Mouse (Mus musculus): ENCODE measurements around the gene Dusp1. TPM values are rescaled to one million over a fixed set of nuclear protein-coding genes. Genes with fewer than 3 reads are reported as not detected.

Gene Dusp1
- total and polyA plus RNA-seq, 3 experiments = 61.4 to 122 (median 71.3) TPM

DNA sequence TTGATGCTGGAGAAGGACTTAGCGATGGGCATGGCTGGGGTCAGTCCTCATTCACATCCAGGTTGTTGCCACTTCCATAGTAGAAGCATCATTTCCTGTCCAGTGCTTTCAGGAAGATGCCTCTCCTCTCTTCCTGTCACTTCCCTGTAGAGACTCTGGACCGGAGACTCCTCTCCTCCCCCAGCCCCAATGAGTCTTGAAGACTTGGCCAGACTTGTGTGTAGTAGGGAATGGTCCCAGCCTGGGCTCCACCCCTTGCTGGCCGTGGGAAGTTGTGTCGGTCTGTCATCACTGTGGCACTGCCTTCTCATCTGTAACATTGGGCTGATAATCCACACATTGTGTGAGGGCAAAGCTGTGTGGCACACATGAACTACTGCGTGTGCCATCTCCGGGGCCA lies 21.7 kb upstream of the Dusp1 start:
- no peak for TF ChIP-seq CTCF (IDR thresholded peaks at IDR 0.05)
- no peak for TF ChIP-seq POLR2A (IDR thresholded peaks at IDR 0.05; ENCODE audit: insufficient read depth, low read depth, low read length)
- no peak for TF ChIP-seq EP300 (IDR thresholded peaks at IDR 0.05; ENCODE audit: insufficient read depth, low read depth, low read length)
- Histone ChIP-seq H3K36me3 (ENCODE audit: control insufficient read depth, insufficient read depth, low read length) (peaks cover 4% of the 10 kb centered on the region; the same call in 1 of the 2 replicates), H3K4me1 (ENCODE audit: control insufficient read depth, insufficient read depth, low read length) (peaks cover 49% of the 10 kb centered on the region), H3K27ac (peak overlapping the region; percentile 97), H3K9ac (ENCODE audit: low read depth, low read length) (no peak overlapping the region), H3K4me3 (no peak overlapping the region), H3K79me2 (replicated peaks; ENCODE audit: control insufficient read depth, insufficient read depth, low read length) (no peaks in the 10 kb centered on the region), H3K27me3 (ENCODE audit: control insufficient read depth, insufficient read depth, low read length) (no peaks in the 10 kb centered on the region)
- WGBS = 44% methylated on average over 6 of the region's 6 CpGs
- DNase-seq = no peak
- intact Hi-C loops (cut with DNase I) = loop anchor here (1.0 to 5.0 kb wide), 5 partner anchors 12 to 118 kb away; no protein-coding TSS in a partner anchor

DNA sequence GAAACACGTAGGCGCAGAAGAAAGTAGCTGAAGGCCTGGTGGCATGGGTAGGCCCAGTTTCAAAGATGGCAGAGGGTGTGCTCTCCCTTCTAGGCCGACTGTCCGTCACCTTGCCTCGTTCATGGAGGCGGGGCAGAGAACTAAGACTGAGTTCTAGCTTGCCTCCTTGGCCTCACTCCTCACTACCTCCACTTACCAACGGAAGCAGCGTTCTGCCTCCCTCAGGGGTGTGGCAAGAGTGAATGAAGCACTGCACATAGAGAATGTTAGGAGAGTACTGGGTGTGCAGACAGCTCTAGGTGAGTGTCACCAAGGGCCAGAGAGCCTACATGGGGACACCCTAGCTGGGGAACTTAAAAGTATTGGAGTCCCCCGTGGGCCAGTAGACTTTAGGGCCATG lies 21.1 kb upstream of the Dusp1 start:
- WGBS = 95% methylated on average over 9 of the region's 9 CpGs
- DNase-seq = no peak
- intact Hi-C loops (cut with DNase I) = loop anchor here (2.0 to 5.0 kb wide), 2 partner anchors 34 to 54 kb away; no protein-coding TSS in a partner anchor

DNA sequence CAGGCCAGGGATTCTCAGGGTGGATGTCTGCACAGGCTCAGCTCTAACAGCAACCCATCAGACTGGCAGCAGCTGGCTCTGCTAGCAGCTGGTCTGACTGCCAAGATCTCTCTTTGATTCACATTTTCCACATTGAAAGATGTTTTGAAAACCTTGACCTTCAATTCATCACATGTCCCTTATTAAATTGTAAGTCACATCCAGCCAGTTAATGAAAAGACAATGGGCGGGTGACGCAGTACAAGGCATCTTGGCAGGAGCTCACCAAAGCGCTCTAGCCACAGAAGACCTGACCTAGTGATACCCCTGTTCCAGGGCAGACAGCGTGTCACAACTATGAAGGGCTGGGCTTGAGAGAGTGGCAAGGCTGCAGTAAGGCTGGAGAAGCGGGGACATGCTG lies 20.4 kb upstream of the Dusp1 start:
- DNase-seq = peak in 1 of 2 experiments; percentile 74
- intact Hi-C loops (cut with DNase I) = loop anchor here (2.0 to 5.0 kb wide), 2 partner anchors 33 to 55 kb away; no protein-coding TSS in a partner anchor
- H3K4me1 ChIP-seq (ENCODE audit: control insufficient read depth, insufficient read depth, low read length) = peaks cover 55% of the 10 kb centered on the region
- H3K36me3 ChIP-seq (ENCODE audit: control insufficient read depth, insufficient read depth, low read length) = peaks cover 4% of the 10 kb centered on the region; the same call in 1 of the 2 replicates
- no peak overlapping the region for H3K4me3 ChIP-seq
- no peaks in the 10 kb centered on the region for H3K79me2 ChIP-seq (replicated peaks; ENCODE audit: control insufficient read depth, insufficient read depth, low read length)
- no peak overlapping the region for H3K9ac ChIP-seq (ENCODE audit: low read depth, low read length)
- H3K27me3 ChIP-seq (ENCODE audit: control insufficient read depth, insufficient read depth, low read length) = no peaks in the 10 kb centered on the region
- TF ChIP-seq POLR2A (IDR thresholded peaks at IDR 0.05; ENCODE audit: insufficient read depth, low read depth, low read length) = no peak
- peak; percentile 14; the same call in 1 of the 2 replicates for TF ChIP-seq EP300 (IDR thresholded peaks at IDR 0.05; ENCODE audit: insufficient read depth, low read depth, low read length)
- 19% methylated on average over 5 of the region's 5 CpGs for WGBS
- H3K27ac ChIP-seq = peak overlapping the region; percentile 97

More for the DNA sequence above, 21.1 kb upstream of the Dusp1 start:
- Histone ChIP-seq H3K79me2 (replicated peaks; ENCODE audit: control insufficient read depth, insufficient read depth, low read length) (no peaks in the 10 kb centered on the region), H3K4me1 (ENCODE audit: control insufficient read depth, insufficient read depth, low read length) (peaks cover 49% of the 10 kb centered on the region), H3K36me3 (ENCODE audit: control insufficient read depth, insufficient read depth, low read length) (peaks cover 4% of the 10 kb centered on the region; the same call in 1 of the 2 replicates), H3K27me3 (ENCODE audit: control insufficient read depth, insufficient read depth, low read length) (no peaks in the 10 kb centered on the region), H3K9ac (ENCODE audit: low read depth, low read length) (no peak overlapping the region), H3K4me3 (no peak overlapping the region), H3K27ac (peak overlapping the region; percentile 97)
- no peak for TF ChIP-seq EP300 (IDR thresholded peaks at IDR 0.05; ENCODE audit: insufficient read depth, low read depth, low read length)
- no peak for TF ChIP-seq CTCF (IDR thresholded peaks at IDR 0.05)
- no peak for TF ChIP-seq POLR2A (IDR thresholded peaks at IDR 0.05; ENCODE audit: insufficient read depth, low read depth, low read length)

DNA sequence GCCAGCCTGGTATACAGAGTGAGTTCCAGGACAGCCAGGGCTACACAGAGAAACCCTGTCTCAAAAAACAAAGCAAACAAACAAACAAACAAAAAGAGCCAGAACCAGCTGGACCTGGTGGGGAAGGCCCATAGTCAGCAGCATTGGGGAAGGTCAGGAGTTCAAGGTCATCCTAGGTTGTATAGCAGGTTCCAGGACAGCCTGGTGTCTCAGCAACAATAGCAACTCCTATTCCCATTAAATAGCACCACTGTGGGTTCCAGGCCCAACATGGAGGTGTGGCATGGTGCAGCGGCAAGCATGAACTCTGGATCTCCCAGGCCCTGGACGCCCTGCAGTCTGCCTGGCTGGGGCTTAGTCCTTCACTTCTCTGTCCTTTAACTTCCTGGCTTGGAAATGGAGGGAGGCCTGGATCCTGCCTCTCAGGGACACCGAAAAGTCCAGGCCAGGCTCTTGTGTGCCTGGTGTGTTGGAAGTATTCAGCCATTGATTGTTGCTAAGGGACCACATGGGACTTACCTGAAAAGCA lies 19.0 kb upstream of the Dusp1 start:
- no peaks in the 10 kb centered on the region for H3K27me3 ChIP-seq (ENCODE audit: control insufficient read depth, insufficient read depth, low read length)
- no peak overlapping the region for H3K9ac ChIP-seq (ENCODE audit: low read depth, low read length)
- peak overlapping the region; percentile 15 for H3K27ac ChIP-seq
- no peak for DNase-seq
- intact Hi-C loops (cut with DNase I) = loop anchor here (5.0 kb wide), 1 partner anchor 56 kb away; no protein-coding TSS in a partner anchor
- no peaks in the 10 kb centered on the region; the same call in 1 of the 2 replicates for H3K79me2 ChIP-seq (replicated peaks; ENCODE audit: control insufficient read depth, insufficient read depth, low read length)
- H3K4me1 ChIP-seq (ENCODE audit: control insufficient read depth, insufficient read depth, low read length) = peaks cover 67% of the 10 kb centered on the region
- WGBS = 95% methylated on average over 3 of the region's 3 CpGs
- no peak for TF ChIP-seq POLR2A (IDR thresholded peaks at IDR 0.05; ENCODE audit: insufficient read depth, low read depth, low read length)
- TF ChIP-seq CTCF (IDR thresholded peaks at IDR 0.05) = no peak
- no peak for TF ChIP-seq EP300 (IDR thresholded peaks at IDR 0.05; ENCODE audit: insufficient read depth, low read depth, low read length)
- no peak overlapping the region for H3K4me3 ChIP-seq
- peaks cover 5% of the 10 kb centered on the region; the same call in 1 of the 2 replicates for H3K36me3 ChIP-seq (ENCODE audit: control insufficient read depth, insufficient read depth, low read length)

DNA sequence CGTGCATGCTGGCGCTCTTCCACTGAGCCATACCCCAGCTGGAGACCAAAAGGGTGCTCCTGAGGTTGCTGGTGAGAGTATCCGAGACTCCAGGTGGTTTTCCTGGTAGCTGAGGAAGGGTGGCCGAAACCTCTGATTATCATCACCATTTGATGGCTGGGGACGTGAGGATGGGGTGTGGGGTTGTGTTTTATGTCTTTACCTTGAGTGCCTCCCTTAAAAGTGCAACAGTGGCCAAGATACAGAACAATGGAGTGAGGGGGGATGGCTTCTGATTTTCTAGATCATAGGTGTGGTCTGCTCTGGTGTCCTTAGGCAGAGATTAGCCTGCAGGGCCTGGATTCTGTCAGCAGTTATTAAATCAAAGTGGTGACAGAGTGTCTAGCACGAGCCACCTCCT lies 17.5 kb upstream of the Dusp1 start:
- peak overlapping the region; percentile 59 for H3K27ac ChIP-seq
- peaks cover 67% of the 10 kb centered on the region for H3K4me1 ChIP-seq (ENCODE audit: control insufficient read depth, insufficient read depth, low read length)
- no peaks in the 10 kb centered on the region; the same call in 1 of the 2 replicates for H3K79me2 ChIP-seq (replicated peaks; ENCODE audit: control insufficient read depth, insufficient read depth, low read length)
- no peak overlapping the region for H3K4me3 ChIP-seq
- no peak for TF ChIP-seq POLR2A (IDR thresholded peaks at IDR 0.05; ENCODE audit: insufficient read depth, low read depth, low read length)
- TF ChIP-seq EP300 (IDR thresholded peaks at IDR 0.05; ENCODE audit: insufficient read depth, low read depth, low read length) = 0 out of 2 replicates have a peak, but pooled peaks have one; percentile 41
- DNase-seq = no peak
- peaks cover 2% of the 10 kb centered on the region for H3K36me3 ChIP-seq (ENCODE audit: control insufficient read depth, insufficient read depth, low read length)
- 51% methylated on average over 6 of the region's 6 CpGs for WGBS
- no peak overlapping the region for H3K9ac ChIP-seq (ENCODE audit: low read depth, low read length)
- intact Hi-C loops (cut with DNase I) = no loop called here
- no peaks in the 10 kb centered on the region for H3K27me3 ChIP-seq (ENCODE audit: control insufficient read depth, insufficient read depth, low read length)

DNA sequence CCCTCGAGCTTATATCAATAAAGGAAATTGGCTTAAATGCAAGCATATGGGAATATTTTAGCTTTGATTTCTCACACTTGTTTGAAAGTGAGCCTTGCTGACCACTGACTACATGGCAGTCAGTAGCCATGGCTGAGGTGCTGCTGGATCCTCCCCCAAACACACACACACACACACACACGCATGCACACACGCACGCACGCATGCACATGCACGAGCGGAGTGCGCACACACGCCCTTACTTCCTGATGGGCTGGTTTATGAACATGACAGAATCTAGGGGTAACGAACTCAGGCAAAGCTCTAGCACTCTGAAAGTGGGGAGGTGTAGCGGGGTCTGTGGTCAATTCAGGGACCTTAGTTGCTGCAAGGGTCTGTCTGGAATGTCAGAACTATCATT lies 16.8 kb upstream of the Dusp1 start:
- Histone ChIP-seq H3K27ac (peak overlapping the region; percentile 83), H3K9ac (ENCODE audit: low read depth, low read length) (no peak overlapping the region), H3K79me2 (replicated peaks; ENCODE audit: control insufficient read depth, insufficient read depth, low read length) (no peaks in the 10 kb centered on the region; the same call in 1 of the 2 replicates), H3K4me1 (ENCODE audit: control insufficient read depth, insufficient read depth, low read length) (peaks cover 65% of the 10 kb centered on the region), H3K4me3 (no peak overlapping the region), H3K27me3 (ENCODE audit: control insufficient read depth, insufficient read depth, low read length) (no peaks in the 10 kb centered on the region), H3K36me3 (ENCODE audit: control insufficient read depth, insufficient read depth, low read length) (peaks cover 2% of the 10 kb centered on the region)
- no peak for DNase-seq
- intact Hi-C loops (cut with DNase I) = no loop called here
- WGBS = 85% methylated on average over 11 of the region's 11 CpGs
- TF ChIP-seq POLR2A (IDR thresholded peaks at IDR 0.05; ENCODE audit: insufficient read depth, low read depth, low read length) (no peak), CTCF (IDR thresholded peaks at IDR 0.05) (no peak), EP300 (IDR thresholded peaks at IDR 0.05; ENCODE audit: insufficient read depth, low read depth, low read length) (no peak)

Data from heart, adult 2 months (tissue).